Mouse (Mus musculus) embryonic fibroblast, embryonic 13.5 days (primary cell): ENCODE results near the gene Sh2d4b. TPM values are rescaled to one million over a fixed set of nuclear protein-coding genes. Genes with fewer than 3 reads are reported as not detected.

ENCODE experiments used
- H3K27ac ChIP-seq: 2 replicates; pipeline ENCODE4 v1.5.1; 2012; ENCODE audit warnings: low read length, control low read depth, inconsistent platforms; ENCODE audit not compliant: insufficient read depth
- H3K4me1 ChIP-seq: 2 replicates; pipeline ENCODE4 v1.6.1; 2011; ENCODE audit warnings: low read length; ENCODE audit not compliant: control insufficient read depth, insufficient read depth
- H3K4me3 ChIP-seq: 2 replicates; pipeline ENCODE4 v1.5.1; 2011; ENCODE audit warnings: mild to moderate bottlenecking, control low read depth, low read length; ENCODE audit not compliant: insufficient read depth
- CTCF ChIP-seq: IDR thresholded peaks from 2 replicates; pipeline ENCODE4 v1.5.1; 2011; ENCODE audit warnings: mild to moderate bottlenecking, control low read depth, low read length, moderate library complexity, borderline replicate concordance; ENCODE audit not compliant: insufficient read depth
- POLR2A ChIP-seq: IDR thresholded peaks from 2 replicates; pipeline ENCODE4 v1.6.1; 2011; ENCODE audit warnings: low read depth, mild to moderate bottlenecking, control low read depth, low read length, moderate library complexity
- polyA plus RNA-seq: library from polyadenylated mRNA; stranded (reverse); fragments of >200 nt; gene quantifications from 2 replicates; pipeline ENCODE4 v1.2.4, GENCODE M21; 2011; ENCODE audit warnings: low read depth; ENCODE audit not compliant: missing spikeins, insufficient read length

Sh2d4b gene
- polyA plus RNA-seq, 1 experiment, result 0.26 TPM

DNA sequence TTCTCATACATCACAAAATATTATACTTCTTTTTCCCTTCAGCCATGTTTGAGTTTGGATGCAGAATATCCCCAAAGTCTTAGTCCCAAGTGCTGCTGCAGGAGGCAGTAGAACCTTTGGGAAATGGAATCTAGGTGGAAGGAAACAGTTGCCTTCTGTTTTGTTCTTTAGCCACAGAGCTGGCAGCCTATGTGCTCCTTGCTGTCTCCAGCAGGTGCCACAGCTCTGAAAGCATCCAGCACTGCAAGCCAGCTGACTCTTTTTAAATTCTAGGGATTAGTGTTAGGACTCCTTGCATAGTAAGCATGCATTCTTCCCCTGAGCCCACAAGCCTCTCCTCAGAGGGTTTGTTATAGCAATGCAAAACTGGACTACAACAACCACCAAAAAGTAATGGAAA is 18.5 kb upstream of the Sh2d4b start:
- H3K4me1 ChIP-seq, result 0 out of 2 replicates have a peak, but pooled peaks cover 8% of the 10 kb centered on the region
- no peak overlapping the region for H3K4me3 ChIP-seq
- H3K27ac ChIP-seq, result no peak overlapping the region
- TF ChIP-seq CTCF (no peak), POLR2A (no peak)

DNA sequence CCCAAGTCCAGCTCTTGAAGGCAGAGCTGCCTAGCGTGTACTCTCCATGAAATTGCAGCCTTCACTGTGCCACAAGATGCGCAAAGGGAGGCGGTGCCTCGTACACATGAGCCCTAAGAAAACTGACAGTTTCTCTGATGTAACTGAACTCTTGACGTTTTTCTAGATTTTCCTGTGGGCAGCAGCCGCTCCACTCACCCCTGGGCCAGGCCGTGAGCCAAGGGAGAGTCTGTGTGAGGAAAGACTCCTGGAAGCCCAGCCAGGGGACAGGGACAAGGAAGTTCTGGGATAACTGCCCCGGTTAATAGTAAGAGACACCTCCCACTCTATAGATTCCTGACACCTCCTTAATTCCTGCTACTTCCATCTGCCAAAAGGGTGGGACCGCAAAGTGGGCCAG is 15.7 kb upstream of the Sh2d4b start:
- TF ChIP-seq POLR2A, result no peak
- no peak for TF ChIP-seq CTCF
- no peak overlapping the region for H3K27ac ChIP-seq
- 0 out of 2 replicates have a peak, but pooled peaks cover 4% of the 10 kb centered on the region for H3K4me1 ChIP-seq
- no peak overlapping the region for H3K4me3 ChIP-seq

- H3K4me1 ChIP-seq, result 0 out of 2 replicates have a peak, but pooled peaks cover 5% of the 10 kb centered on the region
- H3K4me3 ChIP-seq, result no peak overlapping the region
- TF ChIP-seq POLR2A (no peak), CTCF (no peak)
- H3K27ac ChIP-seq, result no peak overlapping the region
These were observed 13.7 kb upstream of the Sh2d4b start for GRCm38 (mm10) chr14:40906770-40907169.

- Histone ChIP-seq H3K27ac (no peak overlapping the region), H3K4me3 (no peak overlapping the region), H3K4me1 (0 out of 2 replicates have a peak, but pooled peaks cover 2% of the 10 kb centered on the region)
- TF ChIP-seq POLR2A (no peak), CTCF (no peak)
These were observed 12.7 kb upstream of the Sh2d4b start for GRCm38 (mm10) chr14:40905813-40906212.

DNA sequence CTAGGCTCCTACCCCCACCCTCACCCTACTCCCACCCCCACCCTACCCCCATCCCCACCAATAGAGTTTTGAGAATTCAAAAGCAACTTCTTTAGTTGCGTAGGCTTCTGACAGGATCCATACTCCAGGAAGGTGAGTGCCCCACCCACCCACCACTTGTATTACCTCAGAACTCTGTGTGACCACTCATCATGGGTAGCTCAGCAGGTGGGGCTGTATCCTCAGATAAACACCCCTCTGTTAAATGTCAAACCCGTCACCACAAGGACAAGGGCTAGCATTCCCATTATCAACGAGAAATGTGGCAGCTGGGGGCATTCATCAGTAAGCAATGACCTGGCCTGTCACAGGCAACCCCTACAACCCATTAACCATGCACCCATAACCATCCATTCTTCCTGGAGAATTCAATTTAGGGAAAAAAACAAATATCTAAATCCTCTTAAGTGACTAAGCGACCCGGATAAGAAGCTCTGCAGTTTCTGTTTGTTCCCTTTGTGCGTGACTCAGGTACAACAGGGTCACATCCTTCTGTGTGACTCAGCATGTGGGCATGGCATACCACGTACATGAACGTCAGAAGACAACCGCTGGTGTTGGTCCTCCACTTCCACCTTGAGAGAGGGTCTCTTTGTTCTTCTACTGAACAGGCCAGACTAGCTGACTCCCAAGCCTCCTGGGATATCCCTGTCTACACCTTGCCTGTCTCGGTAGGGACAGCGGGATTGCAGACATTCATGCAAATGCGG is 9.4 kb upstream of the Sh2d4b start:
- no peak overlapping the region for H3K27ac ChIP-seq
- 0 out of 2 replicates have a peak, but pooled peaks cover 2% of the 10 kb centered on the region for H3K4me1 ChIP-seq
- H3K4me3 ChIP-seq, result no peak overlapping the region
- TF ChIP-seq POLR2A (no peak), CTCF (no peak)

DNA sequence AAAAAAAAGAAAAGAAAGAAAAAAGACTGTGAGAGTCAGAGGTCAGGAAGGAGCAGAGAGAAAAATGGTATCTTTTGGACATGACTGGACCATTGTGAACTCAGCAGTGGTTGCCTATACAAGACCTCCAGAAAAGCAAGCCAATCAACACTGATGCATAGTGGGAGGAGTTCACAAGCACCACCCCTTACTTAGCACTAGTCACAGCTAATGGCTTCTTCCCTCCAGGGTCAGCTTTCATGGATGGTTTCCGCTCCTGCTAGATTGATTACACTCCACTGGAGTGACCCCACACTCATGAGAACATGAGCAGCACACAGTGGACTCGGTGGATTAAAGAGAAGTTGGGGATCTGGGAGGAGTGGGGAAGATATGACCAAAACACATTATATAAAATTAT is 7.2 kb upstream of the Sh2d4b start:
- Histone ChIP-seq H3K4me1 (0 out of 2 replicates have a peak, but pooled peaks cover 2% of the 10 kb centered on the region), H3K27ac (no peak overlapping the region), H3K4me3 (no peak overlapping the region)
- TF ChIP-seq CTCF (no peak), POLR2A (no peak)

DNA sequence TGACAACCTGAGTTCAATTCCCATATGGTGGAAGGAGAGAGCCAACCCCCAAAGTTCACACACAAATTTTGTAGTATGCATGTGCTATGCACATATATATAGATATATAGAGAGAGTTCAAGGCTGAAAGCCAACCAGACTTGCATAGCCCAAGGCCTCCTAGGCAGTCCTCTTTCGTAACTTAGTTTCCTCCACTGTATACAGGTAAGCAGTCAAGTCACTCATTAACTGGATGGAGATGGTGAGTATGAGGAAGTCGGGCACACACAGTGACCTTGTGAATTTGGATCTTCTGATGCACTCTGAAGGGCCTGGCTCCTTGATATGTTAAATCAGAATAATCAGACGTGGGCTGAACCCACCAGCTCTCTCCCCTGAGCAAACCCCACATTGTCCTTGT is 4.8 kb upstream of the Sh2d4b start:
- no peaks in the 10 kb centered on the region for H3K4me1 ChIP-seq
- TF ChIP-seq POLR2A (no peak), CTCF (no peak)
- no peak overlapping the region for H3K27ac ChIP-seq
- H3K4me3 ChIP-seq, result no peak overlapping the region

DNA sequence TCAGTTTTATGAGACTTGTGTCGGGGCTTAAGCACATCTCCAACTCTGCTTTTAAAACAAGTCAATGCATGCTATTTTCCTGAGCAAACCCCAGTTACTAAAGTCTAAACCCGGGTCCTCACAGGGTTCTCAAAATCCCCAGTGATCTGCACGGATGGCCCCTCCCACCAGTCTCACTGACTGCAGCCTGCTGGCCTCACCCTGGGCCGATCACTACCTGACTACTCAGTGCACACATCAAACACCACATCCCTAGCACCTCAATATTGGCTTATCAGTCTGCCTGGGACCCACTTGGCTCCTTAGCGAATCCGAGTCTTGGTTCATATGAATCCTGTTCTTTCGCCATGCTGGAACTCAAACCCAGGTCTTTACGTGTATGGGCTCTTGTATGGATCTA is 2.6 kb upstream of the Sh2d4b start:
- Histone ChIP-seq H3K4me3 (no peak overlapping the region), H3K27ac (no peak overlapping the region), H3K4me1 (no peaks in the 10 kb centered on the region)
- no peak for TF ChIP-seq POLR2A
- TF ChIP-seq CTCF, result no peak

- Histone ChIP-seq H3K4me1 (no peaks in the 10 kb centered on the region), H3K27ac (no peak overlapping the region), H3K4me3 (no peak overlapping the region)
- TF ChIP-seq POLR2A (no peak), CTCF (peak; percentile 99)
These were observed 1.6 kb upstream of the Sh2d4b start for GRCm38 (mm10) chr14:40894576-40895247.

DNA sequence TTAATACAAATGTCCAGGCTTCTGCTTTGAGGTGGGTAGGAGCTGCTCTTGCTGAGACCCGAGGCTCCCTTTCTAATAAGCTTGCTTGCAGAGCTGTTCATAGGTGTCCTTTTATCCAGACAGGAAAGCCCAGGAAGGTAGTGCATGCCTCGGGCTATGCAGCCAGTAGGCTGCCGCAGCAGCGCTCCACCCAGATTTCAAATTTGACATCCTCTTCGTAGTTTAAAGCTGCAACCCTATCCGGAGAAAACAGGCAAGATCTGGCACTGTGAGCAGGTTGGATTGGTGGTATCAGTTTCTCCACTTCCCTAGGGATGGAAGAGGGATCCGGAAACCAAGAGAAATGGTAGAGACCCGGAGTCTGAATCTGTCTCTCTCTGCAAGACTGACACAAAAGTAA is 818 bp upstream of the Sh2d4b start:
- Histone ChIP-seq H3K4me1 (no peaks in the 10 kb centered on the region), H3K27ac (no peak overlapping the region), H3K4me3 (no peak overlapping the region)
- TF ChIP-seq CTCF (no peak), POLR2A (no peak)
